ENCODE assay signal across 14 mouse cellular contexts in the genomic region with DNA sequence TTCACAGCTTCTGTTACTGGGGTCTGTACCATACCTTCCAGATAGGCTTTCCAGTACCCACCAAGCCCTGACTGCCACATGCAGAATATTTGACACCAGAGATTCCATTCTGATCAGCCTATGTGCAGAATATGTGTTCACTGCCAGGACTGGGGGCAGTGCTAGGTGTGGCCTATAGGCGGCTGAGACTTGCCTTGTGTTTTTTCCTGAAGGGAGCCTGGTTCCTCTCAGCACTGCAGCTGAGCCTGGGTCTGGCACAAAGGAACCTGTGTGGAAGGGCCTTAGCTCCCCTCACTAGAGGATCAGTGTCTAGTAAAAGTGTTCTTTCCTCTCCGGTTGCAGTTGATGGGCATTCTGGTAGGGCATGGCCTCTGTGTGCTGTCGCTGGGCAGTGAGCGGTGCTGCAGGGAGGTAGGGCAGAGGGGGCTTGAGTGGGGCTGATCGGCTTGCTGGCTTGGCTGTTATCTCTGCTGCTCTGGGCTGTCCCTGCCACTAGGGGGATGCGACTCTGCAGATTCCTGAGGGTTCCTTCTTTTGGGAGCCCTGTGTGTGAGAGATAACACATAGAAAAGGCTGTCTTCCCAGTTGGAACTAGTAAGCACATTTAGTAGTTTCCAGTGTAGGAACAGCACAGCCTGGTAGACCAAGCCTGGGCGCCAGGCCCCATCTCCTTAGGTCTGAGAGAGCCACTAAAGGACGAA. TPM values are rescaled to one million over a fixed set of nuclear protein-coding genes. Genes with fewer than 3 reads are reported as not detected.
A peak's percentile ranks its signal among the peaks of the same experiment; 100 is the strongest.
DNase-seq lines count a peak whose midpoint lies in the region; ATAC-seq and TF ChIP-seq lines count a peak whose summit lies in the region.
"Had no signal": no experiment of that assay in that cellular context is flagged by ENCODE, and none has a peak within 500 bp of the region (broad histone marks: within the 10 kb centered on the region; RNA-seq: fewer than 3 reads in every experiment).

No protein-coding gene starts in this region.

- no peaks in the 10 kb centered on the region for H3K79me2 ChIP-seq in heart, adult 2 months (replicated peaks; ENCODE audit: control insufficient read depth, insufficient read depth, low read length)

- H3K4me2 ChIP-seq in liver, embryonic 12.5 days, result no peak overlapping the region
- H3K4me2 ChIP-seq: embryonic facial prominence, embryonic 12.5 days; hindbrain, embryonic 12.5 days had no signal

- TF ChIP-seq POLR2A in heart, adult 2 months (IDR thresholded peaks at IDR 0.05; ENCODE audit: insufficient read depth, low read depth, low read length), result no peak
- no peak for TF ChIP-seq POLR2A in thymus, adult 2 months (IDR thresholded peaks at IDR 0.05; ENCODE audit: control insufficient read depth, extremely low read depth, insufficient read depth, low read length, poor library complexity)

- TF ChIP-seq EP300 in heart, adult 2 months (IDR thresholded peaks at IDR 0.05; ENCODE audit: insufficient read depth, low read depth, low read length), result no peak

- H3K9me3 ChIP-seq in megakaryocyte, embryonic 14.5 days, result no peaks in the 10 kb centered on the region
- H3K9me3 ChIP-seq in liver, embryonic 12.5 days (replicated peaks), result no peaks in the 10 kb centered on the region
- H3K9me3 ChIP-seq: embryonic facial prominence, embryonic 12.5 days; hindbrain, embryonic 12.5 days had no signal

- no peak for DNase-seq in heart, adult 2 months
- no peak for DNase-seq in heart, adult 18-20 months
- peak; percentile 36 for DNase-seq in MEL-GATA-1-ER (ENCODE audit: extremely low read depth, low read depth)
- no peak for DNase-seq in thymus, adult 2 months
- DNase-seq in layer of hippocampus, postnatal 10 days (ENCODE audit: low spot score in 2 of 2), result no peak
- DNase-seq: heart, adult 11 months; spleen, adult 18-20 months; thymus, postnatal 14 days had no signal

- no peak overlapping the region for H3K9ac ChIP-seq in heart, adult 2 months (ENCODE audit: low read depth, low read length)
- H3K9ac ChIP-seq in liver, embryonic 12.5 days, result 0 out of 2 replicates have a peak overlapping the region, but pooled peaks have one; percentile 9
- H3K9ac ChIP-seq: embryonic facial prominence, embryonic 12.5 days; hindbrain, embryonic 12.5 days had no signal

- 71% methylated on average over 8 of the region's 8 CpGs for WGBS in heart, adult 2 months
- 60% methylated on average over 8 of the region's 8 CpGs for WGBS in liver, embryonic 12.5 days (ENCODE audit: insufficient replicate concordance)
- 93% methylated on average over 8 of the region's 8 CpGs for WGBS in thymus, adult 2 months

- no peaks in the 10 kb centered on the region for H3K4me1 ChIP-seq in heart, adult 2 months (ENCODE audit: control insufficient read depth, insufficient read depth, low read length)
- H3K4me1 ChIP-seq in megakaryocyte, embryonic 14.5 days, result peaks cover 47% of the 10 kb centered on the region
- peaks cover 44% of the 10 kb centered on the region for H3K4me1 ChIP-seq in liver, embryonic 12.5 days
- H3K4me1 ChIP-seq in thymus, adult 2 months (replicated peaks; ENCODE audit: control insufficient read depth, insufficient read depth, low read length), result no peaks in the 10 kb centered on the region
- H3K4me1 ChIP-seq: embryonic facial prominence, embryonic 12.5 days; hindbrain, embryonic 12.5 days had no signal

- H3K27ac ChIP-seq in heart, adult 2 months, result no peak overlapping the region
- H3K27ac ChIP-seq in liver, embryonic 12.5 days, result no peak overlapping the region
- no peak overlapping the region for H3K27ac ChIP-seq in thymus, adult 2 months (ENCODE audit: control insufficient read depth, insufficient read depth, low read length)
- H3K27ac ChIP-seq: embryonic facial prominence, embryonic 12.5 days; hindbrain, embryonic 12.5 days had no signal

- H3K27me3 ChIP-seq in heart, adult 2 months (ENCODE audit: control insufficient read depth, insufficient read depth, low read length), result no peaks in the 10 kb centered on the region
- H3K27me3 ChIP-seq in megakaryocyte, embryonic 14.5 days (replicated peaks), result no peaks in the 10 kb centered on the region
- H3K27me3 ChIP-seq in liver, embryonic 12.5 days (replicated peaks), result no peaks in the 10 kb centered on the region
- H3K27me3 ChIP-seq in thymus, adult 2 months (ENCODE audit: control insufficient read depth, insufficient read depth, low read length), result no peaks in the 10 kb centered on the region
- H3K27me3 ChIP-seq: embryonic facial prominence, embryonic 12.5 days; hindbrain, embryonic 12.5 days had no signal

- ATAC-seq in megakaryocyte, adult 5-6 weeks (ENCODE audit: poor library complexity, severe bottlenecking), result no peak
- no peak for ATAC-seq in liver, embryonic 12.5 days
- ATAC-seq: CD4-positive, CD25-positive, alpha-beta regulatory T cell, adult 4 months had no signal

- H3K4me3 ChIP-seq in heart, adult 2 months, result no peak overlapping the region
- peak overlapping the region; percentile 38 for H3K4me3 ChIP-seq in megakaryocyte, embryonic 14.5 days (replicated peaks)
- H3K4me3 ChIP-seq in liver, embryonic 12.5 days, result no peak overlapping the region
- H3K4me3 ChIP-seq in thymus, adult 2 months (ENCODE audit: control insufficient read depth, insufficient read depth, low read length), result no peak overlapping the region
- H3K4me3 ChIP-seq: embryonic facial prominence, embryonic 12.5 days; hindbrain, embryonic 12.5 days had no signal

- 0 out of 2 replicates have a peak, but pooled peaks have one; percentile 18 for TF ChIP-seq CTCF in heart, adult 2 months (IDR thresholded peaks at IDR 0.05)
- no peak for TF ChIP-seq CTCF in thymus, adult 2 months (IDR thresholded peaks at IDR 0.05; ENCODE audit: borderline replicate concordance, control insufficient read depth, extremely low read depth, insufficient read depth, low read length, poor library complexity)

- H3K36me3 ChIP-seq in heart, adult 2 months (ENCODE audit: control insufficient read depth, insufficient read depth, low read length), result no peaks in the 10 kb centered on the region
- H3K36me3 ChIP-seq in megakaryocyte, embryonic 14.5 days (replicated peaks; ENCODE audit: low read length), result peaks cover 86% of the 10 kb centered on the region
- H3K36me3 ChIP-seq in liver, embryonic 12.5 days, result peaks cover 96% of the 10 kb centered on the region
- H3K36me3 ChIP-seq in thymus, adult 2 months (ENCODE audit: control insufficient read depth, insufficient read depth, low read length), result peaks cover 37% of the 10 kb centered on the region

- intact Hi-C loops in heart, adult 2 months (cut with DNase I), result no loop called here

RNA-seq across cellular contexts. Expression of gene Ccdc74a, which starts 12.6 kb away (rescaled TPM):
- under 1 TPM; 0.26 to 0.32 TPM for total RNA-seq in heart, adult 2 months (2021)
- polyA plus RNA-seq in heart, adult 2 months (2012; rRNA removed), result 0.16 and 0.47 TPM in 2 replicates
- under 1 TPM; 0.35 to 0.57 TPM for total RNA-seq in heart, adult 18-20 months (2021)
- polyA plus RNA-seq in megakaryocyte, embryonic 14.5 days (2012; ENCODE audit: insufficient read depth, low replicate concordance), result not detected in 2 replicates
- 0.36 TPM in 1 of 2 replicates, not detected in the other for total RNA-seq in megakaryocyte, adult 5-6 weeks (2015)
- not detected in 2 replicates for total RNA-seq in megakaryocyte, adult 5-6 weeks (2017)
- 3.0 and 3.2 TPM in 2 replicates for polyA plus RNA-seq in liver, embryonic 12.5 days (2016; fragmentation: Nextera tagmentation; extraction: Ambion mirVana)
- polyA plus RNA-seq in thymus, adult 2 months (2012; rRNA removed), result 0.50 and 0.61 TPM in 2 replicates
- 10 to 100 TPM; 40.5 to 42.3 TPM for total RNA-seq in layer of hippocampus, postnatal 10 days (2021)

RNA-seq across cellular contexts. Expression of gene Smpd4, which starts 14.5 kb away (rescaled TPM):
- total RNA-seq in heart, adult 2 months (2021), result 10 to 100 TPM; 16.9 to 18.4 TPM
- polyA plus RNA-seq in heart, adult 2 months (2012; rRNA removed), result 45.9 and 46.9 TPM in 2 replicates
- 10 to 100 TPM; 18.9 to 20.6 TPM for total RNA-seq in heart, adult 18-20 months (2021)
- 0.83 and 9.1 TPM in 2 replicates for polyA plus RNA-seq in megakaryocyte, embryonic 14.5 days (2012; ENCODE audit: insufficient read depth, low replicate concordance)
- total RNA-seq in megakaryocyte, adult 5-6 weeks (2015), result 35.2 and 35.7 TPM in 2 replicates
- total RNA-seq in megakaryocyte, adult 5-6 weeks (2017), result 27.0 and 31.0 TPM in 2 replicates
- 31.3 and 31.8 TPM in 2 replicates for polyA plus RNA-seq in liver, embryonic 12.5 days (2016; fragmentation: Nextera tagmentation; extraction: Ambion mirVana)
- 134 and 144 TPM in 2 replicates for polyA plus RNA-seq in thymus, adult 2 months (2012; rRNA removed)
- total RNA-seq in layer of hippocampus, postnatal 10 days (2021), result 10 to 100 TPM; 39.7 to 46.6 TPM

RNA-seq across cellular contexts. Expression of gene Slc7a4, which starts 50.6 kb away (rescaled TPM):
- total RNA-seq in heart, adult 2 months (2021), result 1 to 10 TPM; 2.3 to 2.9 TPM
- polyA plus RNA-seq in heart, adult 2 months (2012; rRNA removed), result 3.7 and 5.7 TPM in 2 replicates
- 1 to 10 TPM; 4.2 to 4.3 TPM for total RNA-seq in heart, adult 18-20 months (2021)
- 0.32 and 1.0 TPM in 2 replicates for polyA plus RNA-seq in megakaryocyte, embryonic 14.5 days (2012; ENCODE audit: insufficient read depth, low replicate concordance)
- total RNA-seq in megakaryocyte, adult 5-6 weeks (2015), result not detected in 2 replicates
- total RNA-seq in megakaryocyte, adult 5-6 weeks (2017), result 0.40 TPM in 1 of 2 replicates, not detected in the other
- 1.7 TPM in 2 replicates for polyA plus RNA-seq in liver, embryonic 12.5 days (2016; fragmentation: Nextera tagmentation; extraction: Ambion mirVana)
- 5.0 and 6.5 TPM in 2 replicates for polyA plus RNA-seq in thymus, adult 2 months (2012; rRNA removed)
- total RNA-seq in layer of hippocampus, postnatal 10 days (2021), result 10 to 100 TPM; 75.7 to 77.6 TPM

Comparison
In these comparisons a context has a peak if more than half of its experiments do, and no peak if none do; other contexts are left out.
1. RNA of gene Ccdc74a, which starts 12.6 kb away (total RNA-seq): 40.5 to 42.3 TPM in layer of hippocampus, postnatal 10 days; 0.35 to 0.57 TPM in heart, adult 18-20 months, 0.26 to 0.32 TPM in heart, adult 2 months and 0.36 TPM in megakaryocyte, adult 5-6 weeks; every median in the first group is over 10 times any median in the second.
2. RNA of gene Slc7a4, which starts 50.6 kb away (total RNA-seq): 75.7 to 77.6 TPM in layer of hippocampus, postnatal 10 days; 4.2 to 4.3 TPM in heart, adult 18-20 months, 2.3 to 2.9 TPM in heart, adult 2 months and 0.40 TPM in megakaryocyte, adult 5-6 weeks; every median in the first group is over 10 times any median in the second.